Mouse (Mus musculus) erythroblast, embryonic 14.5 days (primary cell): ENCODE measurements around the gene Golga2.

Experiments
- GATA1 ChIP-seq: IDR thresholded peaks from 2 replicates; pipeline ENCODE4 v1.6.1; 2012; ENCODE audit warnings: low read length, inconsistent platforms, mixed read lengths
- TAL1 ChIP-seq: IDR thresholded peaks from 3 replicates; pipeline ENCODE4 v1.6.1; 2012; ENCODE audit warnings: low read length, inconsistent platforms, mixed read lengths

- TF ChIP-seq GATA1 (no peak), TAL1 (no peak)
These were observed 66.7 kb downstream of the Golga2 start for GRCm38 (mm10) chr2:32353836-32354235.
